Mouse (Mus musculus): Measurements from ENCODE around the gene Ptk6. TPM values are rescaled to one million over a fixed set of nuclear protein-coding genes. Genes with fewer than 3 reads are reported as not detected.

The Ptk6 gene
- polyA plus RNA-seq, 1 experiment from 2014 or later: 0.07 TPM

DNA sequence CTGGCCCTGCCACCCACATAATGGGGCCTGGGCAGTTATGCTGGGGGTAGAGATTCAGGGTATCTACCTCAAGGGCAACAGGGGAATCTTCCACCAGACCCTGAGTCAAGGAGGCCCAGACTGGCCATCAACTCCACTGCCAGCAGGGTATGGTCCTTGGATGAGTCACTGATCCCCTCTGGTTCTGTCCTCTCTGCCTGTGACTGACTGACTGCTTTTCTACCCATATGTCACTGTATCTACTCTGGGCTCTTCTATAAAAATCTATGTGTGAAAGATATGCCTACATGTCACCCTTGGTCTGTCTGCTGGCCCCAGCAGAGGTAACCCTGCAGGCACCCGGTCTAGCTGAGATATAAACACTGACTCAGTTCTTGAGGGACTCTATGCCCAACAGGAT is 49.5 kb downstream of the Ptk6 start:
- H3K9ac ChIP-seq (ENCODE audit: low read length): no peak overlapping the region
- no peaks in the 10 kb centered on the region for H3K9me3 ChIP-seq (replicated peaks; ENCODE audit: control insufficient read depth, low read length)
- peaks cover 9% of the 10 kb centered on the region for H3K36me3 ChIP-seq (ENCODE audit: control insufficient read depth, insufficient read depth)
- no peak overlapping the region for H3K4me2 ChIP-seq (ENCODE audit: low read depth, low read length)
- no peak for ATAC-seq (replicated peaks; ENCODE audit: extremely low read depth, insufficient read depth, low FRiP score)
- WGBS: 77% methylated on average over 1 of the region's 1 CpGs
- no peak overlapping the region for H3K27ac ChIP-seq (ENCODE audit: low read length)
- peaks cover 32% of the 10 kb centered on the region for H3K4me1 ChIP-seq (ENCODE audit: control insufficient read depth, insufficient read depth, low read length)
- peaks cover 15% of the 10 kb centered on the region for H3K27me3 ChIP-seq (ENCODE audit: control insufficient read depth, insufficient read depth, low read length)
- no peak overlapping the region for H3K4me3 ChIP-seq (ENCODE audit: low read length)

DNA sequence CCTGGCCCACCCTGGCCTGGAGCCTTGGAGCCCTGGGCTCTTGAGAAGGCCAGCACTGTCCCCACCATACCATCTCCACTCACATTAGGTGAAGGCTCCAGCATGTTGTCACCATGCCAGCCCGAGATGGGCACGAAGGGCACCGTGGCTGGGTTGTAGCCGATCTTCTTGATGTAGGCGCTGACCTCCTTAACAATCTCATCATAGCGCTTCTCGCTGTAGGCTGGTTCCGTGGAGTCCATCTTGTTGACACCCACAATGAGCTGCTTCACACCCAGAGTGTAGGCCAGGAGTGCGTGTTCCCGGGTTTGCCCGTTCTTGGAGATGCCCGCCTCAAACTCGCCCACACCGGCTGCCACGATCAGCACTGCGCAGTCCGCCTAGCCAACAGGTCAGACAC is 49.9 kb downstream of the Ptk6 start:
- Histone ChIP-seq H3K4me3 (ENCODE audit: low read length) (no peak overlapping the region), H3K4me1 (ENCODE audit: control insufficient read depth, insufficient read depth, low read length) (peaks cover 31% of the 10 kb centered on the region), H3K27ac (ENCODE audit: low read length) (no peak overlapping the region), H3K27me3 (ENCODE audit: control insufficient read depth, insufficient read depth, low read length) (peaks cover 13% of the 10 kb centered on the region), H3K9me3 (replicated peaks; ENCODE audit: control insufficient read depth, low read length) (no peaks in the 10 kb centered on the region), H3K4me2 (ENCODE audit: low read depth, low read length) (no peak overlapping the region), H3K9ac (ENCODE audit: low read length) (no peak overlapping the region), H3K36me3 (ENCODE audit: control insufficient read depth, insufficient read depth) (peaks cover 9% of the 10 kb centered on the region)
- no peak for ATAC-seq (replicated peaks; ENCODE audit: extremely low read depth, insufficient read depth, low FRiP score)
- 91% methylated on average over 17 of the region's 17 CpGs for WGBS

DNA sequence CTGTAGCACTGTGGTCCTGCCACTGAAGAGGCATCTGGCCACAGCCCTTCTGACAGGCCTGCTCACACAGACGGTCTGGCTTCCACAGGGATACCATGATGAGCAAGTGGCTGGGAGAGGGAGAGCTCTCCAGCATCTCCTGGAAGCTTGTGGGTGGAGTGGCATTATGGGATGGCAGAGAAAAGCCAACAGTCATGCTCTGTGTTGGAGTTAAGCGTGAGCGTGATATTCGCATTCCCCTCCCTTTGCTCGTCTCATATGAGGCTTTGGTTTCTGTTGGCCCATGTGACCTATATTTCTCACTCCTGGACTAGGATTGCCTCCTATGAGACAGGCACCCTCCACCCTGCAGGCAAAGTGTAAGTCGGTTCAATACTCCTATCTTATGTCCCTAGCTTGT is 52.3 kb downstream of the Ptk6 start:
- no peak overlapping the region for H3K9ac ChIP-seq (ENCODE audit: low read length)
- no peak overlapping the region for H3K4me3 ChIP-seq (ENCODE audit: low read length)
- peaks cover 25% of the 10 kb centered on the region for H3K4me1 ChIP-seq (ENCODE audit: control insufficient read depth, insufficient read depth, low read length)
- peaks cover 4% of the 10 kb centered on the region; the same call in 1 of the 2 replicates for H3K27me3 ChIP-seq (ENCODE audit: control insufficient read depth, insufficient read depth, low read length)
- no peak overlapping the region for H3K27ac ChIP-seq (ENCODE audit: low read length)
- no peak for ATAC-seq (replicated peaks; ENCODE audit: extremely low read depth, insufficient read depth, low FRiP score)
- H3K4me2 ChIP-seq (ENCODE audit: low read depth, low read length): no peak overlapping the region
- 65% methylated on average over 6 of the region's 6 CpGs for WGBS
- peaks cover 11% of the 10 kb centered on the region for H3K36me3 ChIP-seq (ENCODE audit: control insufficient read depth, insufficient read depth)
- H3K9me3 ChIP-seq (replicated peaks; ENCODE audit: control insufficient read depth, low read length): no peaks in the 10 kb centered on the region

DNA sequence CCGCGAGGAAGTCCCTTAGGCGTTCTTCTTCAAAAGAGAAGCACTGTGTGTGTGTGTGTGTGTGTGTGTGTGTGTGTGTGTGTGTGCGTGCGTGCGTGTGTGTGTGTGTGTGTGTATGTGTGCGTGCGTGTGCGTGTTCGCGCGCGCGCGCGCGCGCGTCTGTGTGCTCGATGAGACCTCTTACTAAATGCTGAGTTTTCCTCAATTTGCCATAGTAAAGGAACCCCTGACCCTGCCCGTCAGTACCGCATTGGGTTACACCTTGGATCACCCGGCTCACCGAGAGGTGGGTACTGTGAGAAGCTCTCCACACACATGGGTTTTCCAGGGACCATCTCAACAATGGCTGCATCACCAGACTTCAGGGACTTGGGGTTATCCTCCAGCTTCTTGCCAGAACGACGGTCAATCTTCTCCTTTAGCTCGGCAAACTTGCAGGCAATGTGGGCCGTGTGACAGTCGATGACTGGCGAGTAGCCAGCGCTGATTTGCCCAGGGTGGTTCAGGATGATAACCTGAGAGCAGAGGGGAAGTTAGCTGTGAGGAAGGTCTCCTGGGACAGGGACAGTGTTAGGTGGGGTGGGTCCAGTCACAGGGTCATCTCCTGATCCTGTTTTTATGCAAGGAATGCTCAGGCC is 54.2 kb downstream of the Ptk6 start:
- H3K27me3 ChIP-seq (ENCODE audit: control insufficient read depth, insufficient read depth, low read length): peaks cover 6% of the 10 kb centered on the region
- ATAC-seq (replicated peaks; ENCODE audit: extremely low read depth, insufficient read depth, low FRiP score): no peak
- no peaks in the 10 kb centered on the region for H3K9me3 ChIP-seq (replicated peaks; ENCODE audit: control insufficient read depth, low read length)
- H3K4me2 ChIP-seq (ENCODE audit: low read depth, low read length): peak overlapping the region; percentile 72
- peaks cover 11% of the 10 kb centered on the region for H3K36me3 ChIP-seq (ENCODE audit: control insufficient read depth, insufficient read depth)
- H3K4me3 ChIP-seq (ENCODE audit: low read length): peak overlapping the region; percentile 46
- WGBS: 23% methylated on average over 31 of the region's 31 CpGs
- peaks cover 12% of the 10 kb centered on the region for H3K4me1 ChIP-seq (ENCODE audit: control insufficient read depth, insufficient read depth, low read length)
- no peak overlapping the region for H3K27ac ChIP-seq (ENCODE audit: low read length)
- no peak overlapping the region for H3K9ac ChIP-seq (ENCODE audit: low read length)

DNA sequence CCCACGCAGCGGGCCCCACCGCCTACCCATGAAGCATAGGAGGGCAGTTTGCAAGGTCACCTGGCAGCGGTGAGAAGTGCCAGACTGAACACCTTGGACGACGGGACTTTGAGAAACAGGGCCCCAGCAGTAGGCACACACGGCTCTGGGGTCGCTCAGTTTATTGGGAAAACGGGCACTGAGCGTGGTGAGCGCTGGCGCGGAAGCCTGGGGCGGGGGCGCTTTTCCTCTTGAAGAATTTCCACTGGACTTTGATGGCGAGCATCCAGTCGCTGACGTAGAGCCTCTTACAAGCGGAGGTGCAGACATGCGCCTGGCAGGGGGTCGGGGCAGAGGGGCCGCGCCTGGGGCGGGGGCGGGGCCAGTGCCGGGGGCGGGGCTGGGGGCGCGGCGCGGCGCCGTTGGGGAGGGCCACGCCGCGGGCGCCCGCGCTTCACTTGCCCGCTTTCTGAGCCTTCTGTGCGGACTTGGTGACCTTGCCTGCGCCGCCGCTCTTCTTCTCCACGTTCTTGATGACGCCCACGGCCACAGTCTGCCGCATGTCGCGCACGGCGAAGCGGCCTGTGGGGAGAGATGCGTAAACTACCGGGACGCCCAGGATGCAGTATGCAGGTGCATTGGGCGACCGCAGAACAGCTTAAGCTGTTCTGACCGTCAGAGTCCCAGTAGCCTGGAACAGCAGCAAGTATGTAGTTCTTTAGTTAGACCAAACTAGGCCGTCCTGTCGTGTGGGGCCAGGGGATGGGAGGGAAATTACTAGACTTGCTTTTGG is 54.9 kb downstream of the Ptk6 start:
- Histone ChIP-seq H3K27me3 (ENCODE audit: control insufficient read depth, insufficient read depth, low read length) (peaks cover 6% of the 10 kb centered on the region), H3K36me3 (ENCODE audit: control insufficient read depth, insufficient read depth) (peaks cover 9% of the 10 kb centered on the region), H3K9me3 (replicated peaks; ENCODE audit: control insufficient read depth, low read length) (no peaks in the 10 kb centered on the region), H3K27ac (ENCODE audit: low read length) (no peak overlapping the region), H3K9ac (ENCODE audit: low read length) (peak overlapping the region; percentile 35; the same call in 1 of the 2 replicates), H3K4me2 (ENCODE audit: low read depth, low read length) (peak overlapping the region; percentile 72), H3K4me3 (ENCODE audit: low read length) (peak overlapping the region; percentile 46), H3K4me1 (ENCODE audit: control insufficient read depth, insufficient read depth, low read length) (peaks cover 12% of the 10 kb centered on the region)
- 10% methylated on average over 56 of the region's 61 CpGs for WGBS
- ATAC-seq (replicated peaks; ENCODE audit: extremely low read depth, insufficient read depth, low FRiP score): peak; percentile 53

DNA sequence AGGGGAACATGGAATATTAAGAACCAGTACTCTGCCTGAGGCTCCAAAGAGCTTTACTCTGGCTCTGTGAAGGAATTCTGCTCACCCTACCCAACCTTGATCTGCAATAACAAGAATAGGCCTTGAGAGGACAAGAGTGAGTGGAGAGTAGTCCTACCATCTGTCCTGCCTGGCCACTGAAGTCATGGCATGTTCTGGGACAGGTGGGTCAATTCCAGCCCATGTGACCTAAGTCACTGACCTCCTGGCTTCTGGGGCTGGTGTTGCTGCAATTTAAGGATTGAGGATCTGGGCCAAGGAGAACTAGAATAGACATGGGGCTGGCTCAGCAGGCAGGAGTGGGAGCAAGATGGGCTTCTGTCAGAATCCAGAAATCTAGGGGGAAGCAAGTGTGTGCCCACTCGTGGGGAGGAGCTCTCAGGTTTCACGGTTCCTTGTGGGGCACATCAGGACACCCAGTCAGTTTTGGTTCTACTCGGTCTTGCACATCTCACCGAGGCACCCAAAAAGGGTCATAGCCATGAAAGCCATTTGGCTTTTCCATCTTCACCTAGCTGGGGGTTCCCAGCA is 55.5 kb downstream of the Ptk6 start:
- Histone ChIP-seq H3K4me1 (ENCODE audit: control insufficient read depth, insufficient read depth, low read length) (peaks cover 12% of the 10 kb centered on the region), H3K9me3 (replicated peaks; ENCODE audit: control insufficient read depth, low read length) (no peaks in the 10 kb centered on the region), H3K9ac (ENCODE audit: low read length) (no peak overlapping the region), H3K27ac (ENCODE audit: low read length) (no peak overlapping the region), H3K36me3 (ENCODE audit: control insufficient read depth, insufficient read depth) (peaks cover 6% of the 10 kb centered on the region), H3K4me2 (ENCODE audit: low read depth, low read length) (peak overlapping the region; percentile 72; the same call in 1 of the 2 replicates), H3K27me3 (ENCODE audit: control insufficient read depth, insufficient read depth, low read length) (peaks cover 6% of the 10 kb centered on the region), H3K4me3 (ENCODE audit: low read length) (no peak overlapping the region)
- no peak for ATAC-seq (replicated peaks; ENCODE audit: extremely low read depth, insufficient read depth, low FRiP score)
- 56% methylated on average over 4 of the region's 4 CpGs for WGBS

DNA sequence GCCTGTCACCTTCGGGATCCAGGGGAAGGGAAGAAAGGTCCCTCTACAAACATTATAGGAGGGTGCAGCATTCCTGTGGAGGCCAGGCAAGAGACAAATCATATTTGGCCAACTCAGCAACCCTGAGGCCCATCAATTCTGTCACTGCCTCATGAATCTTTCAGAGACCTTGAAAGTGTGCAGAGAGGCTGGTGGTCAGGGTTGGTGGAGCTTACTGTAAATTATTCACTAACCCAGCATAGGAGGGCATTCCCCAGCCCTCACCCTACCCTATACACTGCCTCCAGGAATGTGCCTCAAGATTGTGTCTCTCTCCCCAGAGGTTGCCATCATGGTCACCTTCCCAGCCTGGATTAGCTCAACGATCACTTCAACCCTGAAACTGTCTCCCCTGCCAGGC is 57.9 kb downstream of the Ptk6 start:
- peaks cover 10% of the 10 kb centered on the region for H3K27me3 ChIP-seq (ENCODE audit: control insufficient read depth, insufficient read depth, low read length)
- no peaks in the 10 kb centered on the region for H3K9me3 ChIP-seq (replicated peaks; ENCODE audit: control insufficient read depth, low read length)
- H3K4me2 ChIP-seq (ENCODE audit: low read depth, low read length): no peak overlapping the region
- H3K27ac ChIP-seq (ENCODE audit: low read length): no peak overlapping the region
- peaks cover 12% of the 10 kb centered on the region for H3K4me1 ChIP-seq (ENCODE audit: control insufficient read depth, insufficient read depth, low read length)
- H3K4me3 ChIP-seq (ENCODE audit: low read length): no peak overlapping the region
- peaks cover 2% of the 10 kb centered on the region for H3K36me3 ChIP-seq (ENCODE audit: control insufficient read depth, insufficient read depth)
- WGBS: 83% methylated on average over 2 of the region's 2 CpGs
- no peak overlapping the region for H3K9ac ChIP-seq (ENCODE audit: low read length)
- no peak for ATAC-seq (replicated peaks; ENCODE audit: extremely low read depth, insufficient read depth, low FRiP score)

Data from heart, embryonic 16.5 days (tissue).